Mouse (Mus musculus) heart, postnatal 0 days (tissue): ENCODE results near the gene Acod1. TPM values are rescaled to one million over a fixed set of nuclear protein-coding genes. Genes with fewer than 3 reads are reported as not detected.

ENCODE experiments used
- ATAC-seq: fragments of 200-750 bp; cut with Nextera tagmentation; 2 replicates; pipeline ENCODE4 v1.8.0; 2017; ENCODE audit warnings: low read depth, moderate number of reproducible peaks, moderate library complexity; ENCODE audit not compliant: insufficient read depth
- DNase-seq: peaks from one replicate; pipeline ENCODE4 v3.0.0-alpha.2; 2016; ENCODE audit warnings: low spot score
- H3K27ac ChIP-seq: fragments of 300-500 bp; sonication (generic); 2 replicates; pipeline ENCODE4 v1.5.1; 2014; ENCODE audit warnings: low read depth, mild to moderate bottlenecking
- H3K27me3 ChIP-seq: fragments of 300-500 bp; sonication (generic); 2 replicates; pipeline ENCODE4 v1.6.1; 2014; ENCODE audit warnings: low read length, mixed read lengths; ENCODE audit not compliant: control insufficient read depth, insufficient read depth
- H3K36me3 ChIP-seq: fragments of 300-500 bp; sonication (generic); replicated peaks from 2 replicates; pipeline ENCODE4 v1.6.1; 2014; ENCODE audit warnings: low read length, mixed read lengths; ENCODE audit not compliant: control insufficient read depth, insufficient read depth
- H3K4me1 ChIP-seq: fragments of 300-500 bp; sonication (generic); 2 replicates; pipeline ENCODE4 v1.6.1; 2014; ENCODE audit warnings: antibody characterized with exemption; ENCODE audit not compliant: control insufficient read depth, insufficient read depth
- H3K4me2 ChIP-seq: fragments of 300-500 bp; sonication (generic); 2 replicates; pipeline ENCODE4 v1.6.1; 2014; ENCODE audit warnings: low read depth, mild to moderate bottlenecking, low read length, moderate library complexity
- H3K4me3 ChIP-seq: fragments of 300-500 bp; sonication (generic); 2 replicates; pipeline ENCODE4 v1.5.1; 2014; ENCODE audit warnings: low read depth, low read length
- H3K9ac ChIP-seq: fragments of 300-500 bp; sonication (generic); replicated peaks from 2 replicates; pipeline ENCODE4 v1.6.1; 2014; ENCODE audit warnings: low read depth, low read length, mixed read lengths
- H3K9me3 ChIP-seq: fragments of 300-500 bp; sonication (generic); replicated peaks from 2 replicates; pipeline ENCODE4 v1.6.1; 2016; ENCODE audit warnings: low read length; ENCODE audit not compliant: control insufficient read depth
- CTCF ChIP-seq: IDR thresholded peaks from 2 replicates; pipeline ENCODE4 v1.5.1; 2016; ENCODE audit warnings: antibody characterized with exemption, control low read depth, low read depth
- EP300 ChIP-seq: IDR thresholded peaks from 2 replicates; pipeline ENCODE4 v1.6.1; 2016; ENCODE audit warnings: antibody characterized with exemption, low read depth
- whole genome bisulfite sequencing: fragments of 180-500 bp; shearing (Covaris S2); extraction: QIAGEN DNeasy Blood & Tissue Kit; methylation state at CpG from one replicate; pipeline ENCODE4 v1.1.7; 2014; 5-methylcytosine and 5-hydroxymethylcytosine counted together
- polyA plus RNA-seq: library from polyadenylated mRNA; unstranded; fragments of >200 nt; fragmentation: Nextera tagmentation; extraction: Ambion mirVana; gene quantifications from 2 replicates; pipeline ENCODE4 v1.2.1, GENCODE M21; 2015
- total RNA-seq: library from RNA; depleted of rRNA; stranded (reverse); fragments of >200 nt; gene quantifications from 2 replicates; pipeline ENCODE4 v1.2.3, GENCODE M21; 2014; ENCODE audit warnings: low replicate concordance

Acod1 gene
- total and polyA plus RNA-seq, 2 experiments from 2014 or later: not detected

DNA sequence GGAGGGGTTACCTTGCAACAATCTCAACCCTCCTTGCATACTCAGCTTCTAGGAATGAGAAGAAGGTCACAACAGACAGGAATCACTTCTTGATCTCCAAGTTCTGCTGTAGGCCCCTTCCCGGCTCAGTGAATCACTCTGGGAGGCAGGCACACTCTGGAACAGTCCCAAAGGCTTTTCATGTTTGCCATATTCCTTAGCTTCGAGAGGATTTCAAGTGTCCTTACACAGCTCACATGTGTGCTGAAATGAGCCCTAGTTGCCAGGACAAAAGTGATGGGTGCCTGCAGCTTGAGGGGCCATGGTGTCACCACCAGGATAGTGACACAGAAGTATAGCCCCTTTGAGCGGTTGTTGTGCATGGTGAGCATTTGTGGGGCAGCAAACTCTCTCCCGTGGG, 26.0 kb downstream of the Acod1 start:
- Histone ChIP-seq H3K27me3 (no peaks in the 10 kb centered on the region), H3K27ac (no peak overlapping the region), H3K36me3 (peaks cover 36% of the 10 kb centered on the region), H3K4me3 (no peak overlapping the region), H3K4me2 (no peak overlapping the region), H3K9ac (no peak overlapping the region), H3K9me3 (no peaks in the 10 kb centered on the region), H3K4me1 (no peaks in the 10 kb centered on the region)
- TF ChIP-seq CTCF: no peak
- no peak for TF ChIP-seq EP300
- no peak for ATAC-seq
- no peak for DNase-seq
- 77% methylated on average over 4 of the region's 4 CpGs for WGBS

DNA sequence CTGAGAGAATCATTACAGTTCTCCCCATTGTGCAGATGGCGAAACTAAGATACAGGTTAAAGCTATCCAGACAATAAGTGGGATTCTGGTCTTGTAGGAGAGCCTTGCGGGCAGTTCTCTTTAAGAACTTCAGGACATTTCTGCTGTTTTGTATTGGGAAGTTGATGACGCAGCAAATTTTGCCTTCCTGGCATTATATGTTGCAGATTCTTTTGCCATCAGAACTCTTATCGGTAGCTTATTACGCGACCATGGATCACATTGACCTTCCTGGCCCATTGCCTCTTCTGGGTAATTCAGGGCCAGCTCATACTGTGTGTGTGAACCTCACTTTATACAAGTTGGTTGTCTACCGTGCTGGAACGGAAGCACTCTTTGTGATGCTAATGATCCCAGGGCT, 27.0 kb downstream of the Acod1 start:
- Histone ChIP-seq H3K9ac (no peak overlapping the region), H3K36me3 (peaks cover 46% of the 10 kb centered on the region), H3K4me2 (no peak overlapping the region), H3K4me1 (no peaks in the 10 kb centered on the region), H3K9me3 (no peaks in the 10 kb centered on the region), H3K27me3 (no peaks in the 10 kb centered on the region), H3K27ac (no peak overlapping the region), H3K4me3 (no peak overlapping the region)
- ATAC-seq (no peak), DNase-seq (no peak)
- 96% methylated on average over 8 of the region's 8 CpGs for WGBS
- TF ChIP-seq EP300 (no peak), CTCF (no peak)

DNA sequence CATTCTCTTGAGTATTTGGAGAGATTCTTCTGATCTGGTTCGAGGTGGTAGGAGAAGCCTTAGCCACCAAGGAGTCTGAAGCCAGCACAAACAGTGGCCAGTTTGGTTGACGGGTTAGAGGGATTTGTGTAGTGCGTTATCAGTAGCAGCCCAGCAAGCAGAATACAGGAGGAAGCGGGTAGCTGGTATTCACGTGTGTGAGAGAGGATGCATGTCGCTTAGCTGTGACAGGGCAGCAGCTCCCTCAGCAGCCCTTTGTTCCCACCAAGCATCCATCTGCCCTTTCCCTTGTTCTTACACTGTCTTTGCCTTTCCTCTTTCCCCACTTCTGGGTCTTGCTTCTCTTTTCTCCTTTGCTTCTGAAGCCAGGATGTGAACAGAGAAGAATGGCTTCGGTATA, 28.4 kb downstream of the Acod1 start:
- 74% methylated on average over 7 of the region's 7 CpGs for WGBS
- DNase-seq (no peak), ATAC-seq (no peak)
- no peak overlapping the region for H3K4me2 ChIP-seq
- H3K36me3 ChIP-seq: peaks cover 49% of the 10 kb centered on the region
- H3K27me3 ChIP-seq: no peaks in the 10 kb centered on the region
- TF ChIP-seq CTCF (no peak), EP300 (no peak)
- H3K4me3 ChIP-seq: no peak overlapping the region
- H3K27ac ChIP-seq: no peak overlapping the region
- no peak overlapping the region for H3K9ac ChIP-seq
- no peaks in the 10 kb centered on the region for H3K4me1 ChIP-seq
- H3K9me3 ChIP-seq: no peaks in the 10 kb centered on the region

DNA sequence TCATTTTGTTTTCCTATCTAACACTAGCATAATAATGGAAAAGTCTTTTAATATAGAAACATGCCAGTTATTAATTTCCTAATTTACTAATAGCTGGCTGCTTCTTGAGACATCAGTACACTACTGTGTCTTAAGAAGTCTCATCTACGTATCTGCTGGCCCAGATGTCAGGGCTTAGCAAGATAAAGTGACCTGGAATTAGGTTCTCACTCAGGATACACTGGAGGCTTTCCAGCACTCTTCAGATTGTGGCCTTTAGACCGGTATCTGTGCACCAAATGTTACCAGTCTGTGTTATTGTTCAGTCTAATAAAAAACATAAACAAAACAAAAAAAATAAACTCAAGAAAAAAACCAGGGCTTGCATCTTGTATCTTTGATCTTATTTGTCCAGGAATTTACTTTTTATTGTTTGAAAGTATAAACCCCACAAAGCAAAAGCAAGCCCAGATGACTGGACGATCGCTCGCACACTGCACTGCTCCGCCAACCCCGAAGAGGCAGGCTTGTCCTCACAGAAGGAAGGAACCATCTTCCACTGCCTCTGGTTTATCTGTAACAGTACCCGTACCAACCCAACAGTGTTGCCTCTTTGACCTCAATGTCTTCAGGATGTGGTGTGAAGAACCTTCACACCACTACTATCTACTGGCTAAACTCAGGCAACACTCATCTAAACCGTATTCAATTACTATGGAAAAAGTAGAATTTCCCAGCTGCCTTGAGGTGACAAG, 30.7 kb downstream of the Acod1 start:
- H3K27me3 ChIP-seq: no peaks in the 10 kb centered on the region
- no peak for TF ChIP-seq CTCF
- no peak for TF ChIP-seq EP300
- no peak overlapping the region for H3K27ac ChIP-seq
- DNase-seq (no peak), ATAC-seq (no peak)
- no peaks in the 10 kb centered on the region for H3K9me3 ChIP-seq
- no peak overlapping the region for H3K4me3 ChIP-seq
- no peaks in the 10 kb centered on the region for H3K4me1 ChIP-seq
- peaks cover 60% of the 10 kb centered on the region for H3K36me3 ChIP-seq
- no peak overlapping the region for H3K4me2 ChIP-seq
- no peak overlapping the region for H3K9ac ChIP-seq
- WGBS: 81% methylated on average over 9 of the region's 9 CpGs

DNA sequence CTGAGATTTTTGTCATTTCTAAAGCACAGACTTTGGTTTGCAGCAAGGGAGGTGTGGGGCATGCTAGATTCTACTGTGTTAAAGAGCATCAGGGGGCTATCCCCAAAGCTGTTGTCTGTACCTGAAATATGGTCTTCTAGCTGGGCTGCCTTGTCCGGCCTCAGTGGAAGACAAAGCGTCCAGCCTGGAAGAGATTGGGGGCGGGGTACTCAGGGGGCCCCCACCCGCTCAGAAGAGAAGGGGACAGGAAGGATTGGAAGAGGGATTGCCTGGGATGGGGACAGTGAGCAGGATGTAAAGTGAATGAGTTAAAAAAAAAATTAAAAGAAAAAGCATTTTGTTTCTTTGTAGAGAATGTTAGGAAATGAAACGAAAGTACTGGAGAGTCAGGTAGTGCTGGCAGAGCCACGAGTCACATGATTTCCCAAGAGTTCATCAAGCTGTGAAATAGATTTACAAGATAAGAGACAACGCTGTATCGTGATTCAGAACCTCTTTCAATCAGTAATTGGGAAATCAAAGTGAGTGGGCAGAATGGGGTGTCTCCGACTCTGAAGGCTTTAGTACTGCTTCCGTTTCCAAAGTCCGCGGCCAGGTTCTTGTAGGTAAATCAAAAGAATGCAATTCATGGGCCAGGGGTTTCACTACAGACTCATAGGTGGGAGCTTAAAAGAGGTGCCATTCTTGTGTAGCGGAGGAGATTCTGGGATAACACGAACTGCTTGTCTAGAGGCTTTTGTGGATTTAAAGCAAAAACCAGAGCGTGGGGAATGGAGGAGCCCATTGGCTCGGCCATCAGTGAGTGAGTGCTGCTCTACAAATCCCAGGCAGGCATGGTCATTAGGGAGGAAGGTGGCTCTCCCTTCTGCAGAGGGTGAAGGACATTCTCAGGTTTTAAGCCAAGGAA, 31.5 kb downstream of the Acod1 start:
- Histone ChIP-seq H3K9ac (no peak overlapping the region), H3K36me3 (peaks cover 60% of the 10 kb centered on the region), H3K9me3 (no peaks in the 10 kb centered on the region), H3K4me2 (no peak overlapping the region), H3K27ac (no peak overlapping the region), H3K4me1 (no peaks in the 10 kb centered on the region), H3K27me3 (no peaks in the 10 kb centered on the region), H3K4me3 (no peak overlapping the region)
- WGBS: 84% methylated on average over 16 of the region's 16 CpGs
- ATAC-seq (no peak), DNase-seq (no peak)
- TF ChIP-seq CTCF: no peak
- no peak for TF ChIP-seq EP300
